Mouse (Mus musculus) heart, embryonic 12.5 days (tissue): ENCODE measurements around the gene Thada. TPM values are rescaled to one million over a fixed set of nuclear protein-coding genes. Genes with fewer than 3 reads are reported as not detected.

Experiments used
- ATAC-seq: fragments of 200-750 bp; cut with Nextera tagmentation; 2 replicates; pipeline ENCODE4 v1.8.0; 2017; ENCODE audit warnings: moderate TSS enrichment, moderate library complexity; ENCODE audit not compliant: insufficient number of reproducible peaks, low FRiP score
- H3K27ac ChIP-seq: fragments of 300-500 bp; sonication (generic); 2 replicates; pipeline ENCODE4 v1.5.1; 2016; ENCODE audit warnings: mild to moderate bottlenecking, moderate library complexity; ENCODE audit not compliant: poor library complexity, severe bottlenecking
- H3K27me3 ChIP-seq: fragments of 300-500 bp; sonication (generic); replicated peaks from 2 replicates; pipeline ENCODE4 v1.6.1; 2016; ENCODE audit warnings: mild to moderate bottlenecking, moderate library complexity
- H3K36me3 ChIP-seq: fragments of 300-500 bp; sonication (generic); 2 replicates; pipeline ENCODE4 v1.6.1; 2016; ENCODE audit warnings: mild to moderate bottlenecking, moderate library complexity
- H3K4me1 ChIP-seq: fragments of 300-500 bp; sonication (generic); replicated peaks from 2 replicates; pipeline ENCODE4 v1.6.1; 2016; ENCODE audit warnings: mild to moderate bottlenecking
- H3K4me2 ChIP-seq: fragments of 300-500 bp; sonication (generic); 2 replicates; pipeline ENCODE4 v1.6.1; 2016; ENCODE audit warnings: mild to moderate bottlenecking, moderate library complexity
- H3K4me3 ChIP-seq: fragments of 300-500 bp; sonication (generic); 2 replicates; pipeline ENCODE4 v1.5.1; 2016; ENCODE audit warnings: mild to moderate bottlenecking
- H3K9ac ChIP-seq: fragments of 300-500 bp; sonication (generic); 2 replicates; pipeline ENCODE4 v1.6.1; 2016; ENCODE audit warnings: mild to moderate bottlenecking, moderate library complexity
- H3K9me3 ChIP-seq: fragments of 300-500 bp; sonication (generic); replicated peaks from 2 replicates; pipeline ENCODE4 v1.6.1; 2016; ENCODE audit warnings: mild to moderate bottlenecking, moderate library complexity
- WGBS: fragments of 180-500 bp; shearing (Covaris S2); methylation state at CpG from one replicate; pipeline ENCODE4 v1.1.7; 2016; 5-methylcytosine and 5-hydroxymethylcytosine counted together
- polyA plus RNA-seq: library from polyadenylated mRNA; unstranded; fragments of >200 nt; fragmentation: Nextera tagmentation; extraction: Ambion mirVana; gene quantifications from 2 replicates; pipeline ENCODE4 v1.2.1, GENCODE M21; 2016

Thada gene
- polyA plus RNA-seq, 1 experiment from 2014 or later: 6.4 TPM

DNA sequence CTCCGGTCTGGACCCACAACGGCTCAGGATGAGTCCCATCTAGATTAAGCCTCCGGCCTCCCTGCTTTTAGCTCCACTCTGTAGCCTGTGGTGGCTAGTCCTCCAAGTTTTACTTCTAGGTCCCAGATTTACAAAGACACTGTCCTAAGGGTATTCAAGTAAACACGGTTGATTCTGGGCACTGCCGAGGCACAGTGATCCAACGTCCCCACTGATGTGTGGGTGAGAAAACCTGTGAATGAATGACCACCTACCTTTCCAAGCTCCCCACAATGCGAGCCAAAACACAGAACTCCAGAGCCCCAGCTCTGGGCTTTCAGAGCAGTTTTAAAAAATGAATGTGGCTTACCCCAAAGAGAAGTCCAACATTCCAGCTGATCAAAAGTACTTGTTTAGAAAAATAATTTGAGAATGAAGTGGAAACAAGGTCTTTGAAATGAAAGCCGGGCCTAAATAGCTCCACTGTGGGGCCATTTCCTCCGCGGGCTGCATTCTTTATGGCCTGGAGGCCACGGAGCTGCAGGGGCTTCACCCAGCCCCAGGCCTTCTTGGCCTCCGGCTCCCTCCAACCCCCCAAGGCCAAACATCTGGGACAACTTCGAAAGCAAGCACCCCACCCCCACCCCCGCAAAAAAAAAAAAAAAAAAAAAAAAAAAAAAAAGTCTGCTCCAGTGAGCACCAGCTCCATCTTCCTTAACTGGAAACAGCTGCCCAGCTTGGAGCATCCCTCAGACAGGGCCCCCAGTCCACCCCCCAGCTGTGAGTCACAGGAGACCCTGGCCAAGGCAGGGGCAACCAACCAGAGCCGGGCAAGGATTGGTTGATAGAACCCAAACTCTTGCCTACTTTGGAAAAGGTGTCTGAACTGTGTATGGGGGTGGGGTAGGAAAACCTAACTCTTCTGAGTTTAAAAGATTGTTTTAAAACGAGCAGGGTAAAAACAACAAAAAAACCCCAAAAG is 283.4 kb downstream of the Thada start:
- H3K4me1 ChIP-seq: peaks cover 45% of the 10 kb centered on the region
- H3K27ac ChIP-seq: peak overlapping the region; percentile 76
- ATAC-seq: no peak
- WGBS: 35% methylated on average over 15 of the region's 16 CpGs
- peak overlapping the region; percentile 25 for H3K4me3 ChIP-seq
- H3K27me3 ChIP-seq: no peaks in the 10 kb centered on the region
- peaks cover 11% of the 10 kb centered on the region for H3K36me3 ChIP-seq
- peak overlapping the region; percentile 60 for H3K4me2 ChIP-seq
- H3K9ac ChIP-seq: peak overlapping the region; percentile 61
- no peaks in the 10 kb centered on the region for H3K9me3 ChIP-seq

DNA sequence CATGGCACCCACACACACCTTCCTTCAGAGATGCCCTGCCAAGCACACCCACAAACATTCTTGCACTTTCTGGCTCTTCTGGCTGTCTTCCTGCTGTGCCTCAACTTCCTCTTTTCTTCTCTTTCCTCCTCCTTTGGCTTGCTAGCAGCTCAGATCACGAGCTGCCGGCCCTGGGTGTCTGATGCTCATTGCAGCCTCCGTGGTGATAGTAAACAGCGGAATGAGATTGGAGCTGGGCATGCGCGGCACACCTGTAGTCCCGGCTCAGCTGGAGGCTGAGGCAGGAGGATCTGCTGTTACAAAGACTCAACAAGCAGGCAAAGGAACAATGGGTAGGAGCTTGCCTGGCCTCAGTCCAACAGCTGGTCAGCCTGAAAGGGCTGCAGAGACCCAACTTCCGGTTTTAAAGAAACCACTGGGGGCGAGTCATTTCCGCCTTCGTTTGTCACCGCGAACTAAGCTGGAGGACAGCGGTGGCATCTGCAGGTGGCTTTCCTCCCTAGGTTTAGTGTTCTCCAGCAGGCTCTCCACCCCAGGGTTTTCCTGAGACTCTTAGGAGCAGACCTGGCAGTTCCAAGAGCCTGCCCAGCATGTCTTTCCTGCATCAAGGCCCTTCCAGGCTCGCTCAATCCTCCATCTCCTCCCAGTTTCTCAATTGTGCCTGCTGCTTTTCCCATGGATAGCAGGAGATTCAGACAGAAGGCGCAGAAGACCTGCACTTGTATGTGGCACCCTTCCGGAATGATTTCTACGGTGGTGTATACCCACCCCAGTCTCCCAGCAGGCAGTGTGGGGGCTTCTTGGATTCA is 284.3 kb downstream of the Thada start:
- Histone ChIP-seq H3K9ac (0 out of 2 replicates have a peak overlapping the region, but pooled peaks have one; percentile 12), H3K36me3 (peaks cover 11% of the 10 kb centered on the region), H3K9me3 (no peaks in the 10 kb centered on the region), H3K27ac (peak overlapping the region; percentile 76), H3K27me3 (no peaks in the 10 kb centered on the region), H3K4me1 (peaks cover 48% of the 10 kb centered on the region), H3K4me2 (peak overlapping the region; percentile 46), H3K4me3 (peak overlapping the region; percentile 2; the same call in 1 of the 2 replicates)
- no peak for ATAC-seq
- WGBS: 53% methylated on average over 18 of the region's 18 CpGs

DNA sequence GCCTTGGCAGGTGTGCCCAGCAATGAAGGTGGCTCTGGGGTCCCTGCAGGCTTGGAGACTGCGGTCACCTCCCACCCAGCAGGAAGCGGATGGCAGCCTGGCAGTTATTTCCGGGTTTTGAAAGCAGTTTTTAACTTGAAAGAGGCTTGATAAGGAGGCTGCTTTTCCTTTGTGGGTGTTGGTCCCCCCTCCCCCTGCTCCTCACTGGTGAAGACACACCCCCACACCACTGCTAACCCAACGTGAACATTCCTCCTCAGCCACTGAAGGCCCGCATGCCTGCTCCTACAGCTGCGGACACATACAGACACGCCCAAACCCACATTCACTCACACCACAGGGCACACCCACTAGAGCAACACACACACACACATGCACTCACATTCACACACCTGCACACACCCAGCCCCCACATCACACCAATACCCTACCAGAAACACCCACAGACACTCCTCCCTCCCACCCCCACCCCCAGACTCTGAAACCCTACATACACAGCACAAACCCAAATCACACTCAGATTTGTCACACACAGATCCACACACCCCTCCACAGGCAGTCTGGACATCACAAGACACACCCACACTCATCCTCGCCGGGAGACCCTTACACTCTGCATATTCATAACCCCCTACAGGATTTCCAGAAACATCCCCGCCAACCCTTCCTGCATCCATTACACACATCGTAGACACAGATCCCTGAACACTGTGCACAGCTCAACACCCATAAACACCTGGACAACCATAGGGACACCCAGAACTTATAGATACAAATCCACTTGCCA is 285.1 kb downstream of the Thada start:
- WGBS: 32% methylated on average over 11 of the region's 11 CpGs
- peak overlapping the region; percentile 33; the same call in 1 of the 2 replicates for H3K9ac ChIP-seq
- H3K27ac ChIP-seq: peak overlapping the region; percentile 76
- H3K36me3 ChIP-seq: peaks cover 4% of the 10 kb centered on the region
- no peaks in the 10 kb centered on the region for H3K27me3 ChIP-seq
- peaks cover 41% of the 10 kb centered on the region for H3K4me1 ChIP-seq
- no peak overlapping the region for H3K4me3 ChIP-seq
- ATAC-seq: peak; percentile 52
- no peaks in the 10 kb centered on the region for H3K9me3 ChIP-seq
- H3K4me2 ChIP-seq: peak overlapping the region; percentile 46

DNA sequence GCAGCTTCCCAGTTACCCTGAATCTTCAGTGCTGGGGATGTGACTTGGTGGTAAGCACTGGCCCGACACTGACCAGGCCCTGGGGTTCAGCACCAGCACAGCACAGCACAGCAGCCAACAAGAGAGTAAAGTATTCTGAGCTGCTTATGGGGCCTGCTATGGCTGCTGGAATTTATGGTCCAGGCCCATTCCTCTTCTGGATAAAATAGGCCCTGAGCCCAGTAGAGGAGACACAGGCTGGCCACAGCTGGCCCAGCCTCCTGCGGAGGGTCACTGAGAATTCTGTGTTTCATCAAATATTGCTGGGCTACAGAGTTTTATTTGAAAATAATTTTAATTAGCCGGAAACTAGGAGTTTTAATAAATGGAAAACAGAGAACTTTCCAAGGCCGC is 286.0 kb downstream of the Thada start:
- H3K27me3 ChIP-seq: no peaks in the 10 kb centered on the region
- 0 out of 2 replicates have a peak overlapping the region, but pooled peaks have one; percentile 3 for H3K27ac ChIP-seq
- 89% methylated on average over 4 of the region's 4 CpGs for WGBS
- ATAC-seq: no peak
- H3K9me3 ChIP-seq: peaks cover 7% of the 10 kb centered on the region
- no peak overlapping the region for H3K4me3 ChIP-seq
- H3K9ac ChIP-seq: no peak overlapping the region
- no peak overlapping the region for H3K4me2 ChIP-seq
- peaks cover 41% of the 10 kb centered on the region for H3K4me1 ChIP-seq
- no peaks in the 10 kb centered on the region for H3K36me3 ChIP-seq

DNA sequence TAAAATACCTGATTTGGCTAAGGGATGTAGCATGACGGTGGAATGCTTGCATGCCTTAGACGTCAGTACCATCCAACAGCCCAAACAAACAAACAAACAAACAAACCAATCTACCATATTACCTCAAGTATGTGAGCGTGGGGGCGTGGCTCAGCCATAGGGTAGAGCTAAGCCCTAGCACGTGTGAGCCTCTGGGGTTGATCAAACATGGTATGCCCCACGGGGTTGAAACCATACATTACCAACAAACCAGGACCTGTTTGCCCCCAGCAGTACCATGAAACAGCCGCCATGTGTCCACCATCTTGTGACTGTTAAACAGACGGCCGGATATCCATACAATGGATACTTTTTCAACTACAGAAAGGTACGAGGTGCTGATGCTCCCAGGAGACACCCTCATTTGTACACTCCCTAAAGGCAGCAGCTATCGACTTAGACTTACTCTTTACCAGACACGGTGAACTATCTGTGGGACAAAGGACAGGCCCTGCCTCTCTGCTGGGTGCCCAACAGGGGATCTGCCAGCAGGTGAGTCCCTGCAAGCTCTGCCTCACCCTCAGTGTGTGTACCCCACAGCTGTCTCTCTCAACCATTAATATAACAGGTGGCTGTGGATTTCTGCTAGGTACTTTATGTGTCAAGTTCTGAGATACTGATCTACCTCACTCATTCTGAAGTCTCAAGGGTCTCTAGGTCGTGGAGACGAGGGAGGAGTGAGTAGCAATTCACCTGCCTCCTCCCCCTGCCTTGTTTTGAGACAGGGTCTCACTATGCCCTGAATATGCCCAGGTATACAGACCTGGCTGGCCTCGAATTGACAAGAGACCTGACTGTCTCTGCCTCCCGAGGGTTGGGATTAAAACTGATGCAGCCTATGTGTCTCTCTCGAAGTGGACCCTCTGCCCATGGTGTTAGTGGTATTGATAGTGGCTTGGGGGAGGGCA is 286.7 kb downstream of the Thada start:
- Histone ChIP-seq H3K27ac (no peak overlapping the region), H3K36me3 (no peaks in the 10 kb centered on the region), H3K27me3 (no peaks in the 10 kb centered on the region), H3K4me1 (peaks cover 41% of the 10 kb centered on the region), H3K9ac (no peak overlapping the region), H3K9me3 (peaks cover 7% of the 10 kb centered on the region), H3K4me2 (no peak overlapping the region), H3K4me3 (no peak overlapping the region)
- 87% methylated on average over 17 of the region's 17 CpGs for WGBS
- no peak for ATAC-seq

DNA sequence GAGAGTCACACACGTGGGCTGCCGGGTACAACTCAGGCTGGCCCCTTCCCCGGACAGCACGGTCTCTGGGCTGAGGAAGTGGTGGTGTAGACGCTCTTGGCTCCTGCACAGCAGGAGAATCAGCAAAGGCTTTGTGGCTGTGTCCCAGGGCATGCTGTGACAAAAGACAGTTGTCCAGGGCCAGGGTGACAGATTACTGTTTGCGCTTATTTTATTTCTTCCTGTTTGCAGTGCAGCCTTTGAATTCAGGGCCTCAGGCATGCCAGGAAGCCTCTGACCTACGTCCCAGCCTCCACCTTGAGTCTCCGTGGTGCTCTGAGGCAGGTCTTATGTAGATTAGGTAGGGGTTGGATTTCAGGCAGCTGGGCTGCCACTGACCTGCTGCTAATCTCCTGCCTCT is 288.5 kb downstream of the Thada start:
- H3K27me3 ChIP-seq: no peaks in the 10 kb centered on the region
- H3K36me3 ChIP-seq: no peaks in the 10 kb centered on the region
- WGBS: 40% methylated on average over 8 of the region's 8 CpGs
- H3K9ac ChIP-seq: no peak overlapping the region
- H3K4me1 ChIP-seq: peaks cover 29% of the 10 kb centered on the region
- peaks cover 7% of the 10 kb centered on the region for H3K9me3 ChIP-seq
- H3K4me3 ChIP-seq: no peak overlapping the region
- no peak overlapping the region for H3K4me2 ChIP-seq
- 0 out of 2 replicates have a peak overlapping the region, but pooled peaks have one; percentile 15 for H3K27ac ChIP-seq
- ATAC-seq: no peak

DNA sequence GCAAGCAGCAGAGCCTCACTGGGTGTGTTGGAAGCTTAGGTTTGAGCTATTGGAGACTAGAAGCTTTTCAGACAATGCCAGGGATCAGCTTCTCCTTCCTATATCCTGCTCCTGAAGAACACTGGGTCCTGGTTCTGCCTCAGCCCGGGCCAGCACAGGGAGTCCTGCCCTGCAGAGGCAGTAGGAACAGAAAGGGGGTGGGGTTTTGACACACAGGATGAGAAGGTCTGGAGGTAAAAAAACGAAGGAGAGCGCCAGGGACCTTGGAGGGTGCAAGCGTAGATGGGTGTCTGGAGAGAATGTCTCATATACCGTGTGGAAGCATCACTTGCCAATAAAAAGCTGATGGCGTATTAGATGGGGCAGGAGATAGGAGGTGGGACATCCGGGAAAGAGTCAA is 289.6 kb downstream of the Thada start:
- Histone ChIP-seq H3K36me3 (no peaks in the 10 kb centered on the region), H3K4me2 (no peak overlapping the region), H3K4me3 (no peak overlapping the region), H3K9ac (no peak overlapping the region), H3K27me3 (no peaks in the 10 kb centered on the region), H3K27ac (no peak overlapping the region), H3K4me1 (peaks cover 20% of the 10 kb centered on the region), H3K9me3 (peaks cover 7% of the 10 kb centered on the region)
- no peak for ATAC-seq
- 86% methylated on average over 7 of the region's 7 CpGs for WGBS

DNA sequence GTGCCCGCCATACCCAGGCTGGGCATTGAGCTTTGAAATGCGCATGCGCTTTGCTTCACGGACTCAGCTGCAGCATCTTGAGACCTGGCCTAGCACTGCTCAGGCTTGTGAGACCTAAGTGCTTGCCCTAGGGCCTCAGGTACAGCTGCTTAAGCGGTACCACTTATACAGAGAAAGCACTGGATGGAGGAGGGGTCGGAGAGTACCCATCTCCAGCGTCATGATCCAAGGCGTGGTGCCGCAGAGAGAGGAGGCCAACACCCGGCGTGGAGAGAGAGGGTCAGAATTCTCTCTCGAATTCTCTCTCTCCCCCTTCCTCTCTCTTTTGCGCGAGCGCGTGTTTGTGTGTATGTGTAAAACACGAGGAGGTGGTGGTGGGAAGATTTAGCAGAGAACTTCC is 290.8 kb downstream of the Thada start:
- Histone ChIP-seq H3K36me3 (no peaks in the 10 kb centered on the region), H3K9me3 (peaks cover 7% of the 10 kb centered on the region), H3K4me3 (no peak overlapping the region), H3K9ac (no peak overlapping the region), H3K27ac (no peak overlapping the region), H3K27me3 (no peaks in the 10 kb centered on the region), H3K4me1 (peaks cover 7% of the 10 kb centered on the region), H3K4me2 (no peak overlapping the region)
- 97% methylated on average over 17 of the region's 17 CpGs for WGBS
- ATAC-seq: no peak

DNA sequence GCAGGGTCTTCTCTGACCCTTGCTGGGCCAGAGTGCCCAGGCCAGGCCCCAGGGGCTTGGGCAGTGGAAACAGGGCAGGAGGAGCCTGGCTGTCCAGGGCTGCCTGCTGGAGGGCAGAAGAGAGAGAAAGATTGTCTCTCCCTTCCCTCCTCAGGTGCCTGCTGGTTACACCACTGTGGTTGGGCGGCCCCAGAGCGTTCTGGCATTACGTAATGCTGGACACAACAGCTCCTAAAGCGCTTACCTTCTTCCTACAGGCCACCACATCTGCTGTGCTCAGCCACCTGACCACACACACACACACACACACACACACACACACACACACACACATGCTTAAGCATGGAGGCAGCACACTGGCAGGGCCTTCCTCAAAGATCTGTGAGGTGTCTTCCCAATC is 298.6 kb downstream of the Thada start:
- ATAC-seq: no peak
- 94% methylated on average over 4 of the region's 4 CpGs for WGBS
- Histone ChIP-seq H3K4me3 (no peak overlapping the region), H3K9me3 (peaks cover 4% of the 10 kb centered on the region; the same call in 1 of the 2 replicates), H3K9ac (no peak overlapping the region), H3K36me3 (no peaks in the 10 kb centered on the region), H3K4me1 (no peaks in the 10 kb centered on the region), H3K4me2 (no peak overlapping the region), H3K27ac (no peak overlapping the region), H3K27me3 (no peaks in the 10 kb centered on the region)
